In genomic region chr17:30524451-30524850, GRCm38 (mm10) we compare ENCODE assay signal across 14 mouse cellular contexts. TPM values are rescaled to one million over a fixed set of nuclear protein-coding genes. Genes with fewer than 3 reads are reported as not detected.
DNase-seq lines count a peak whose midpoint lies in the region; ATAC-seq and TF ChIP-seq lines count a peak whose summit lies in the region.
"Had no signal": no experiment of that assay in that cellular context is flagged by ENCODE, and none has a peak within 500 bp of the region (broad histone marks: within the 10 kb centered on the region; RNA-seq: fewer than 3 reads in every experiment).

No protein-coding gene starts in this region.

- H3K4me2 ChIP-seq in limb, embryonic 12.5 days = no peak overlapping the region
- H3K4me2 ChIP-seq in midbrain, embryonic 16.5 days (ENCODE audit: low read length) = no peak overlapping the region

- H3K36me3 ChIP-seq in limb, embryonic 12.5 days = peaks cover 7% of the 10 kb centered on the region
- H3K36me3 ChIP-seq in limb, embryonic 10.5 days = peaks cover 9% of the 10 kb centered on the region
- peaks cover 7% of the 10 kb centered on the region; the same call in 1 of the 2 replicates for H3K36me3 ChIP-seq in midbrain, embryonic 16.5 days (ENCODE audit: control insufficient read depth, insufficient read depth, low read length)

- no peak for TF ChIP-seq CTCF in layer of hippocampus, adult 2 months (conservative IDR thresholded peaks at IDR 0.05)

- no peak for DNase-seq in limb, embryonic 10.5 days (ENCODE audit: low spot score)
- DNase-seq in cerebellum, adult 8-10 months = peak; percentile 87
- DNase-seq in layer of hippocampus, adult 2 months (ENCODE audit: low spot score in 2 of 2) = peak; percentile 70 to 82
- no peak for DNase-seq in gastrocnemius, postnatal 14 days
- no peak for DNase-seq in gastrocnemius, adult 18-20 months (ENCODE audit: low spot score)
- DNase-seq: adrenal gland, adult 2 months; embryo, embryonic 11 days; forebrain, postnatal 0 days had no signal

- no peaks in the 10 kb centered on the region for H3K27me3 ChIP-seq in limb, embryonic 12.5 days
- H3K27me3 ChIP-seq in limb, embryonic 10.5 days (ENCODE audit: low read depth, poor library complexity, severe bottlenecking) = no peaks in the 10 kb centered on the region
- H3K27me3 ChIP-seq in midbrain, embryonic 16.5 days (ENCODE audit: control insufficient read depth, insufficient read depth, low read depth, low read length) = no peaks in the 10 kb centered on the region

- no peak for ATAC-seq in limb, embryonic 12.5 days (ENCODE audit: insufficient number of reproducible peaks, insufficient read depth, low FRiP score, low TSS enrichment, low read depth)
- ATAC-seq in megakaryocyte progenitor cell, adult 5-6 weeks (replicated peaks; ENCODE audit: poor library complexity) = peak; percentile 44
- ATAC-seq in midbrain, embryonic 16.5 days = no peak
- ATAC-seq: forebrain, postnatal 0 days had no signal

- 0 out of 2 replicates have a peak overlapping the region, but pooled peaks have one; percentile 9 for H3K27ac ChIP-seq in limb, embryonic 12.5 days
- H3K27ac ChIP-seq in limb, embryonic 10.5 days = no peak overlapping the region
- peak overlapping the region; percentile 84 for H3K27ac ChIP-seq in layer of hippocampus, adult 2 months
- H3K27ac ChIP-seq in midbrain, embryonic 16.5 days (ENCODE audit: low read length) = no peak overlapping the region
- H3K27ac ChIP-seq: midbrain, embryonic 10.5 days; stomach, postnatal 0 days had no signal

- H3K4me3 ChIP-seq in limb, embryonic 12.5 days (replicated peaks) = no peak overlapping the region
- no peak overlapping the region for H3K4me3 ChIP-seq in limb, embryonic 10.5 days
- H3K4me3 ChIP-seq in layer of hippocampus, adult 2 months = peak overlapping the region; percentile 5; the same call in 1 of the 2 replicates
- no peak overlapping the region for H3K4me3 ChIP-seq in midbrain, embryonic 16.5 days (ENCODE audit: low read depth, low read length)
- H3K4me3 ChIP-seq: midbrain, embryonic 10.5 days had no signal

- intact Hi-C loops in gastrocnemius, postnatal 14 days (cut with DNase I; ENCODE audit: low total_unique reads) = no loop called here

- 83% methylated on average over 7 of the region's 7 CpGs for WGBS in limb, embryonic 12.5 days
- WGBS in limb, embryonic 10.5 days = 90% methylated on average over 7 of the region's 7 CpGs
- WGBS in midbrain, embryonic 16.5 days = 88% methylated on average over 7 of the region's 7 CpGs

- H3K4me1 ChIP-seq in limb, embryonic 12.5 days (replicated peaks) = peaks cover 20% of the 10 kb centered on the region
- H3K4me1 ChIP-seq in limb, embryonic 10.5 days = peaks cover 17% of the 10 kb centered on the region
- no peaks in the 10 kb centered on the region for H3K4me1 ChIP-seq in midbrain, embryonic 16.5 days (ENCODE audit: control insufficient read depth, insufficient read depth, low read length)
- H3K4me1 ChIP-seq: midbrain, embryonic 10.5 days had no signal

- no peak overlapping the region for H3K9ac ChIP-seq in limb, embryonic 12.5 days (replicated peaks)
- H3K9ac ChIP-seq in midbrain, embryonic 16.5 days (ENCODE audit: low read depth, low read length) = no peak overlapping the region
- H3K9ac ChIP-seq: forebrain, postnatal 0 days had no signal

- H3K9me3 ChIP-seq in limb, embryonic 12.5 days = no peaks in the 10 kb centered on the region
- no peaks in the 10 kb centered on the region for H3K9me3 ChIP-seq in limb, embryonic 10.5 days (replicated peaks)
- no peaks in the 10 kb centered on the region for H3K9me3 ChIP-seq in midbrain, embryonic 16.5 days (replicated peaks; ENCODE audit: control insufficient read depth, low read length, poor library complexity, severe bottlenecking)
- H3K9me3 ChIP-seq: G1E; midbrain, embryonic 10.5 days had no signal

RNA-seq across cellular contexts. Expression of gene Btbd9, which starts 51.8 kb away (rescaled TPM):
- polyA plus RNA-seq in limb, embryonic 12.5 days (2016; fragmentation: Nextera tagmentation; extraction: Ambion mirVana) = 65.4 and 70.6 TPM in 2 replicates
- polyA plus RNA-seq in limb, embryonic 10.5 days (2016; fragmentation: Nextera tagmentation; extraction: Ambion mirVana) = 40.5 and 57.5 TPM in 2 replicates
- 100 to 1,000 TPM; 168 to 187 TPM for total RNA-seq in layer of hippocampus, adult 2 months (2021)
- total RNA-seq in megakaryocyte progenitor cell, adult 5-6 weeks (2015) = 20.1 and 25.4 TPM in 2 replicates
- 17.2 and 22.9 TPM in 2 replicates for total RNA-seq in megakaryocyte progenitor cell, adult 5-6 weeks (2017)
- total RNA-seq in gastrocnemius, postnatal 14 days (2021) = 10 to 100 TPM in 1 of 2 experiments, 1 to 10 TPM in 1; 9.7 to 14.8 TPM
- polyA plus RNA-seq in midbrain, embryonic 16.5 days (2015; fragmentation: Nextera tagmentation; extraction: Ambion mirVana) = 164 and 167 TPM in 2 replicates
- total RNA-seq in gastrocnemius, adult 18-20 months (2021) = 10 to 100 TPM; 11.5 to 15.2 TPM

Comparison
In these comparisons a context has a peak if more than half of its experiments do, and no peak if none do; other contexts are left out.
1. H3K27ac ChIP-seq: peak in limb, embryonic 12.5 days (single experiment) and layer of hippocampus, adult 2 months (single experiment); none in limb, embryonic 10.5 days (single experiment) and midbrain, embryonic 16.5 days (single experiment).
2. DNase-seq: peak in cerebellum, adult 8-10 months (single experiment) and layer of hippocampus, adult 2 months (2 of 2); none in limb, embryonic 10.5 days (single experiment), gastrocnemius, postnatal 14 days (single experiment) and gastrocnemius, adult 18-20 months (single experiment).
3. RNA of gene Btbd9, which starts 51.8 kb away (total RNA-seq): 168 to 187 TPM in layer of hippocampus, adult 2 months; 17.2 to 25.4 TPM in megakaryocyte progenitor cell, adult 5-6 weeks, 11.5 to 15.2 TPM in gastrocnemius, adult 18-20 months and 9.7 to 14.8 TPM in gastrocnemius, postnatal 14 days; every median in the first group is over 4 times any median in the second.